Comparison of ENCODE assay signal across 9 mouse cellular contexts in genomic region chr11:98414162-98414561, GRCm38 (mm10). TPM values are rescaled to one million over a fixed set of nuclear protein-coding genes. Genes with fewer than 3 reads are reported as not detected.
DNase-seq lines count a peak whose midpoint lies in the region; ATAC-seq and TF ChIP-seq lines count a peak whose summit lies in the region.
"Had no signal": no experiment of that assay in that cellular context is flagged by ENCODE, and none has a peak within 500 bp of the region (broad histone marks: within the 10 kb centered on the region; RNA-seq: fewer than 3 reads in every experiment).

No protein-coding gene starts in this region.

- H3K27me3 ChIP-seq in kidney, embryonic 15.5 days = peaks cover 5% of the 10 kb centered on the region
- H3K27me3 ChIP-seq in embryonic facial prominence, embryonic 14.5 days (replicated peaks; ENCODE audit: control insufficient read depth, insufficient read depth, low read length) = no peaks in the 10 kb centered on the region
- no peaks in the 10 kb centered on the region for H3K27me3 ChIP-seq in intestine, embryonic 14.5 days (replicated peaks; ENCODE audit: control insufficient read depth, insufficient read depth, low read length)
- H3K27me3 ChIP-seq in myocyte (ENCODE audit: control insufficient read depth, insufficient read depth, insufficient read length) = no peaks in the 10 kb centered on the region

- H3K9ac ChIP-seq in kidney, embryonic 15.5 days = peak overlapping the region; percentile 100
- peak overlapping the region; percentile 92 for H3K9ac ChIP-seq in embryonic facial prominence, embryonic 14.5 days (ENCODE audit: low read depth, low read length)
- H3K9ac ChIP-seq in intestine, embryonic 14.5 days (ENCODE audit: low read length) = no peak overlapping the region

- peaks cover 79% of the 10 kb centered on the region for H3K4me1 ChIP-seq in kidney, embryonic 15.5 days
- peaks cover 19% of the 10 kb centered on the region for H3K4me1 ChIP-seq in embryonic facial prominence, embryonic 14.5 days (ENCODE audit: control insufficient read depth, insufficient read depth, low read length)
- H3K4me1 ChIP-seq in intestine, embryonic 14.5 days (replicated peaks; ENCODE audit: control insufficient read depth, insufficient read depth, low read length) = peaks cover 40% of the 10 kb centered on the region

- peak overlapping the region; percentile 98; the same call in 1 of the 2 replicates for H3K27ac ChIP-seq in kidney, embryonic 15.5 days
- no peak overlapping the region for H3K27ac ChIP-seq in embryonic facial prominence, embryonic 14.5 days (replicated peaks; ENCODE audit: low read depth, low read length)
- no peak overlapping the region for H3K27ac ChIP-seq in intestine, embryonic 14.5 days (ENCODE audit: low read depth)

- no peaks in the 10 kb centered on the region for H3K9me3 ChIP-seq in kidney, embryonic 15.5 days (replicated peaks)
- no peaks in the 10 kb centered on the region for H3K9me3 ChIP-seq in embryonic facial prominence, embryonic 14.5 days (ENCODE audit: control insufficient read depth, low read length)
- no peaks in the 10 kb centered on the region for H3K9me3 ChIP-seq in intestine, embryonic 14.5 days (ENCODE audit: control insufficient read depth, low read length)

- peak overlapping the region; percentile 99 for H3K4me3 ChIP-seq in kidney, embryonic 15.5 days (replicated peaks)
- peak overlapping the region; percentile 95 for H3K4me3 ChIP-seq in embryonic facial prominence, embryonic 14.5 days (ENCODE audit: low read depth, low read length)
- H3K4me3 ChIP-seq in intestine, embryonic 14.5 days (ENCODE audit: low read depth, low read length) = peak overlapping the region; percentile 95; the same call in 1 of the 2 replicates
- peak overlapping the region; percentile 72 for H3K4me3 ChIP-seq in myocyte

- 21% methylated on average over 2 of the region's 2 CpGs for WGBS in kidney, embryonic 15.5 days
- 13% methylated on average over 1 of the region's 2 CpGs for WGBS in embryonic facial prominence, embryonic 14.5 days
- WGBS in intestine, embryonic 14.5 days = 18% methylated on average over 2 of the region's 2 CpGs

- peak overlapping the region; percentile 79 for H3K4me2 ChIP-seq in kidney, embryonic 15.5 days
- peak overlapping the region; percentile 73 for H3K4me2 ChIP-seq in embryonic facial prominence, embryonic 14.5 days (ENCODE audit: low read depth, low read length)
- H3K4me2 ChIP-seq in intestine, embryonic 14.5 days (ENCODE audit: low read length) = peak overlapping the region; percentile 65
- H3K4me2 ChIP-seq in myocyte (ENCODE audit: low read depth) = peak overlapping the region; percentile 81

- H3K36me3 ChIP-seq in kidney, embryonic 15.5 days = peaks cover 13% of the 10 kb centered on the region; the same call in 1 of the 2 replicates
- peaks cover 8% of the 10 kb centered on the region; the same call in 1 of the 2 replicates for H3K36me3 ChIP-seq in embryonic facial prominence, embryonic 14.5 days (ENCODE audit: control insufficient read depth, insufficient read depth, low read length)
- no peaks in the 10 kb centered on the region for H3K36me3 ChIP-seq in intestine, embryonic 14.5 days (ENCODE audit: control insufficient read depth, insufficient read depth, low read length)
- H3K36me3 ChIP-seq in myocyte (ENCODE audit: control insufficient read depth, insufficient read depth) = no peaks in the 10 kb centered on the region

- ATAC-seq in kidney, embryonic 15.5 days (replicated peaks; ENCODE audit: low FRiP score) = no peak
- ATAC-seq in embryonic facial prominence, embryonic 14.5 days (ENCODE audit: low read depth) = no peak
- ATAC-seq in intestine, embryonic 14.5 days (replicated peaks; ENCODE audit: low FRiP score, low TSS enrichment, low read depth) = no peak

- H3K79me2 ChIP-seq in myocyte (ENCODE audit: control insufficient read depth, insufficient read depth) = peaks cover 26% of the 10 kb centered on the region

- no peak for TF ChIP-seq POLR2A in myocyte (IDR thresholded peaks at IDR 0.05; ENCODE audit: insufficient read length, low read depth)

- no peak for DNase-seq in kidney, adult 11 months
- no peak for DNase-seq in embryonic facial prominence, embryonic 14.5 days (ENCODE audit: low spot score)
- DNase-seq in intestine, embryonic 14.5 days (ENCODE audit: low spot score) = no peak
- no peak for DNase-seq in layer of hippocampus, adult 18-20 months (ENCODE audit: low spot score in 2 of 2)
- DNase-seq in embryo, embryonic 10 days (ENCODE audit: low spot score) = no peak
- DNase-seq in gastrocnemius, postnatal 36 days = no peak
- DNase-seq: lung, adult 2 months had no signal

- H3ac ChIP-seq in myocyte (ENCODE audit: control insufficient read depth, insufficient read length) = no peak overlapping the region

- intact Hi-C loops in gastrocnemius, postnatal 36 days (cut with DNase I) = no loop called here

TF ChIP-seq in myocyte, 11 proteins besides CTCF, POLR2A, EP300 and RAD21:
- TF ChIP-seq TCF12 (IDR thresholded peaks at IDR 0.05; ENCODE audit: insufficient read depth, poor library complexity, severe bottlenecking) (no peak), MAX (IDR thresholded peaks at IDR 0.05; ENCODE audit: low read depth) (no peak), POLR2AphosphoS2 (IDR thresholded peaks at IDR 0.05; ENCODE audit: insufficient read length, low read depth) (no peak), E2F4 (IDR thresholded peaks at IDR 0.05; ENCODE audit: insufficient read depth) (no peak), MYOD1 (IDR thresholded peaks at IDR 0.05; ENCODE audit: control insufficient read depth in 1 of 3, insufficient read length in 2 of 3, low read depth in 2 of 3) (no peak), CEBPB (IDR thresholded peaks at IDR 0.05; ENCODE audit: insufficient read depth, poor library complexity, severe bottlenecking) (no peak), USF1 (IDR thresholded peaks at IDR 0.05; ENCODE audit: low read depth) (no peak), MYOG (IDR thresholded peaks at IDR 0.05; ENCODE audit: control insufficient read depth in 1 of 3, insufficient read depth in 1 of 3, insufficient read length in 2 of 3, low read depth in 2 of 3) (no peak), REST (IDR thresholded peaks at IDR 0.05; ENCODE audit: insufficient read depth, insufficient read length) (no peak), TCF3 (IDR thresholded peaks at IDR 0.05; ENCODE audit: insufficient read length, low read depth) (no peak), SRF (IDR thresholded peaks at IDR 0.05; ENCODE audit: control insufficient read depth, insufficient read length, low read depth) (no peak)

RNA-seq across cellular contexts. Expression of gene Erbb2, which starts 1.9 kb away (rescaled TPM):
- 46.2 and 48.0 TPM in 2 replicates for polyA plus RNA-seq in kidney, embryonic 15.5 days (2015; fragmentation: Nextera tagmentation; extraction: Ambion mirVana)
- 48.3 and 54.8 TPM in 2 replicates for polyA plus RNA-seq in embryonic facial prominence, embryonic 14.5 days (2014; fragmentation: Nextera tagmentation; extraction: Ambion mirVana)
- polyA plus RNA-seq in intestine, embryonic 14.5 days (2014; fragmentation: Nextera tagmentation; extraction: Ambion mirVana) = 33.5 and 35.3 TPM in 2 replicates
- polyA plus RNA-seq in myocyte (2012; fragmentation: generic; extraction: Trizol) = 33.5 TPM
- 1 to 10 TPM; 1.4 to 1.9 TPM for total RNA-seq in layer of hippocampus, adult 18-20 months (2021)
- 1 to 10 TPM; 1.8 to 2.9 TPM for total RNA-seq in gastrocnemius, postnatal 36 days (2021)

RNA-seq across cellular contexts. Expression of gene Pgap3, which starts 13.9 kb away (rescaled TPM):
- polyA plus RNA-seq in kidney, embryonic 15.5 days (2015; fragmentation: Nextera tagmentation; extraction: Ambion mirVana) = 16.9 and 17.5 TPM in 2 replicates
- polyA plus RNA-seq in embryonic facial prominence, embryonic 14.5 days (2014; fragmentation: Nextera tagmentation; extraction: Ambion mirVana) = 9.3 and 10.5 TPM in 2 replicates
- polyA plus RNA-seq in intestine, embryonic 14.5 days (2014; fragmentation: Nextera tagmentation; extraction: Ambion mirVana) = 13.4 and 14.1 TPM in 2 replicates
- 8.7 TPM for polyA plus RNA-seq in myocyte (2012; fragmentation: generic; extraction: Trizol)
- 1 to 10 TPM; 8.7 to 9.1 TPM for total RNA-seq in layer of hippocampus, adult 18-20 months (2021)
- 1 to 10 TPM; 1.8 to 2.2 TPM for total RNA-seq in gastrocnemius, postnatal 36 days (2021)

RNA-seq across cellular contexts. Expression of gene Mien1, which starts 24.6 kb away (rescaled TPM):
- polyA plus RNA-seq in kidney, embryonic 15.5 days (2015; fragmentation: Nextera tagmentation; extraction: Ambion mirVana) = 101 and 106 TPM in 2 replicates
- 92.4 and 102 TPM in 2 replicates for polyA plus RNA-seq in embryonic facial prominence, embryonic 14.5 days (2014; fragmentation: Nextera tagmentation; extraction: Ambion mirVana)
- 109 and 123 TPM in 2 replicates for polyA plus RNA-seq in intestine, embryonic 14.5 days (2014; fragmentation: Nextera tagmentation; extraction: Ambion mirVana)
- 112 TPM for polyA plus RNA-seq in myocyte (2012; fragmentation: generic; extraction: Trizol)
- total RNA-seq in layer of hippocampus, adult 18-20 months (2021) = 10 to 100 TPM; 83.0 to 95.4 TPM
- 10 to 100 TPM; 27.2 to 36.5 TPM for total RNA-seq in gastrocnemius, postnatal 36 days (2021)

RNA-seq across cellular contexts. Expression of gene Pnmt, which starts 27.9 kb away (rescaled TPM):
- 2.7 and 3.8 TPM in 2 replicates for polyA plus RNA-seq in kidney, embryonic 15.5 days (2015; fragmentation: Nextera tagmentation; extraction: Ambion mirVana)
- 0.49 and 0.59 TPM in 2 replicates for polyA plus RNA-seq in embryonic facial prominence, embryonic 14.5 days (2014; fragmentation: Nextera tagmentation; extraction: Ambion mirVana)
- polyA plus RNA-seq in intestine, embryonic 14.5 days (2014; fragmentation: Nextera tagmentation; extraction: Ambion mirVana) = not detected in 2 replicates
- 2.2 TPM for polyA plus RNA-seq in myocyte (2012; fragmentation: generic; extraction: Trizol)
- under 1 TPM in 1 of 2 experiments, not detected in 1; 0.37 TPM for total RNA-seq in layer of hippocampus, adult 18-20 months (2021)
- 1 to 10 TPM in 1 of 2 experiments, under 1 TPM in 1; 0.89 to 2.1 TPM for total RNA-seq in gastrocnemius, postnatal 36 days (2021)

RNA-seq across cellular contexts. Expression of gene Tcap, which starts 30.6 kb away (rescaled TPM):
- polyA plus RNA-seq in kidney, embryonic 15.5 days (2015; fragmentation: Nextera tagmentation; extraction: Ambion mirVana) = 2.5 and 3.5 TPM in 2 replicates
- polyA plus RNA-seq in embryonic facial prominence, embryonic 14.5 days (2014; fragmentation: Nextera tagmentation; extraction: Ambion mirVana) = 22.8 and 27.7 TPM in 2 replicates
- polyA plus RNA-seq in intestine, embryonic 14.5 days (2014; fragmentation: Nextera tagmentation; extraction: Ambion mirVana) = not detected in 2 replicates
- 131 TPM for polyA plus RNA-seq in myocyte (2012; fragmentation: generic; extraction: Trizol)
- total RNA-seq in layer of hippocampus, adult 18-20 months (2021) = under 1 TPM; 0.92 to 0.96 TPM
- total RNA-seq in gastrocnemius, postnatal 36 days (2021) = 1,000 to 10,000 TPM; 3,291 to 4,304 TPM
